Mouse (Mus musculus): ENCODE data around the gene Prpf8. TPM values are rescaled to one million over a fixed set of nuclear protein-coding genes. Genes with fewer than 3 reads are reported as not detected.
A peak's percentile ranks its signal among the peaks of the same experiment; 100 is the strongest.

Prpf8 gene
- polyA plus RNA-seq, 1 experiment from 2014 or later: 39.2 TPM

GRCm38 (mm10) chr11:75459141-75459711 lies 27.4 kb upstream of the Prpf8 start:
- DNase-seq (ENCODE audit: low spot score): no peak

- DNase-seq (ENCODE audit: low spot score): no peak
Measured at GRCm38 (mm10) chr11:75459751-75460102, 26.9 kb upstream of the Prpf8 start.

- peak; percentile 94 for DNase-seq (ENCODE audit: low spot score)
Measured at GRCm38 (mm10) chr11:75460103-75460843, 26.3 kb upstream of the Prpf8 start.

GRCm38 (mm10) chr11:75460844-75461742 lies 25.5 kb upstream of the Prpf8 start, which contains the start of gene Tlcd2:
Gene Tlcd2, plus strand, starts transcription at chr11:75461715.
- DNase-seq (ENCODE audit: low spot score): peak; percentile 100

GRCm38 (mm10) chr11:75461743-75462252 lies 24.8 kb upstream of the Prpf8 start:
- DNase-seq (ENCODE audit: low spot score): no peak

- DNase-seq (ENCODE audit: low spot score): no peak
Measured at GRCm38 (mm10) chr11:75462253-75462783, 24.3 kb upstream of the Prpf8 start.

- DNase-seq (ENCODE audit: low spot score): peak; percentile 56
Measured at GRCm38 (mm10) chr11:75462865-75463336, 23.7 kb upstream of the Prpf8 start.

GRCm38 (mm10) chr11:75463624-75464023 lies 23.0 kb upstream of the Prpf8 start:
- no peak for DNase-seq (ENCODE audit: low spot score)

GRCm38 (mm10) chr11:75464417-75464816 lies 22.2 kb upstream of the Prpf8 start:
- no peak for DNase-seq (ENCODE audit: low spot score)

GRCm38 (mm10) chr11:75465051-75465450 lies 21.6 kb upstream of the Prpf8 start:
- no peak for DNase-seq (ENCODE audit: low spot score)

- DNase-seq (ENCODE audit: low spot score): no peak
Measured at GRCm38 (mm10) chr11:75466731-75467505, 19.7 kb upstream of the Prpf8 start.

- no peak for DNase-seq (ENCODE audit: low spot score)
Measured at GRCm38 (mm10) chr11:75467512-75468215, 19.0 kb upstream of the Prpf8 start.

GRCm38 (mm10) chr11:75468410-75468809 lies 18.2 kb upstream of the Prpf8 start:
- DNase-seq (ENCODE audit: low spot score): no peak

- DNase-seq (ENCODE audit: low spot score): no peak
Measured at GRCm38 (mm10) chr11:75469261-75469660, 17.4 kb upstream of the Prpf8 start.

- no peak for DNase-seq (ENCODE audit: low spot score)
Measured at GRCm38 (mm10) chr11:75470675-75471074, 15.9 kb upstream of the Prpf8 start.

- no peak for DNase-seq (ENCODE audit: low spot score)
Measured at GRCm38 (mm10) chr11:75472469-75473081, 14.0 kb upstream of the Prpf8 start.

- no peak for DNase-seq (ENCODE audit: low spot score)
Measured at GRCm38 (mm10) chr11:75473376-75473775, 13.2 kb upstream of the Prpf8 start.

- DNase-seq (ENCODE audit: low spot score): no peak
Measured at GRCm38 (mm10) chr11:75486192-75486591, 424 bp upstream of the Prpf8 start.

- DNase-seq (ENCODE audit: low spot score): no peak
Measured at GRCm38 (mm10) chr11:75487496-75487895, 880 bp downstream of the Prpf8 start.
